In the genomic region with DNA sequence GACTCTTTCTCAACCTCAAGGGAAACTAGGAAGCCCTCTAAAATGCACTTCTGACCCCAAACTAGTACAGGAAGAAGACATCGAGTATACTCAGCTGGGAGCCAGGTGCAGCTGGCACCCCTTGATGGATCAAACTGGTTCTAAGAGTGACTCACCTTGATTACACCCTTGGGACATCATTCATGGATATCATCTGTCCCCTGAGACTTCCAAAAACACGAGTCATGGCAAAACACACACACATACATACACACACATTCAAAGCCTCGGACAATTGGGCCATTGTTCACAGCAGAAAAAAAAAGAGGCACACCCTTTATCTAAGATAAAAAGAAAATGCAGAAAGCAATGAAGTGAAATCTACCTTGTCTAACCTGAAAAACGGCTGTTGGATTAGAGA, we compare ENCODE assay signal across 24 mouse cellular contexts.
DNase-seq lines count a peak whose midpoint lies in the region; ATAC-seq and TF ChIP-seq lines count a peak whose summit lies in the region.
"Had no signal": no experiment of that assay in that cellular context is flagged by ENCODE, and none has a peak within 500 bp of the region (broad histone marks: within the 10 kb centered on the region; RNA-seq: fewer than 3 reads in every experiment).

No protein-coding gene starts in this region.

- no peak overlapping the region for H3K4me2 ChIP-seq in intestine, postnatal 0 days (replicated peaks; ENCODE audit: low read depth)
- no peak overlapping the region for H3K4me2 ChIP-seq in intestine, embryonic 15.5 days (replicated peaks)
- H3K4me2 ChIP-seq in stomach, embryonic 15.5 days: no peak overlapping the region
- H3K4me2 ChIP-seq in forebrain, embryonic 16.5 days (ENCODE audit: low read length): no peak overlapping the region
- H3K4me2 ChIP-seq in hindbrain, embryonic 14.5 days (replicated peaks): no peak overlapping the region
- H3K4me2 ChIP-seq: embryonic facial prominence, embryonic 12.5 days; forebrain, embryonic 15.5 days; heart, embryonic 15.5 days; hindbrain, embryonic 13.5 days had no signal

- no peaks in the 10 kb centered on the region for H3K9me3 ChIP-seq in intestine, postnatal 0 days (ENCODE audit: control insufficient read depth)
- no peaks in the 10 kb centered on the region for H3K9me3 ChIP-seq in intestine, embryonic 15.5 days
- H3K9me3 ChIP-seq in stomach, embryonic 15.5 days: no peaks in the 10 kb centered on the region
- no peaks in the 10 kb centered on the region for H3K9me3 ChIP-seq in forebrain, embryonic 16.5 days (ENCODE audit: control insufficient read depth, low read length)
- H3K9me3 ChIP-seq in hindbrain, embryonic 14.5 days (ENCODE audit: control insufficient read depth, low read length): no peaks in the 10 kb centered on the region
- H3K9me3 ChIP-seq: embryonic facial prominence, embryonic 12.5 days; forebrain, embryonic 15.5 days; heart, embryonic 10.5 days; heart, embryonic 15.5 days; hindbrain, embryonic 13.5 days had no signal

- no peak for TF ChIP-seq CTCF in intestine, postnatal 0 days (IDR thresholded peaks at IDR 0.05; ENCODE audit: low read depth)

- no peak overlapping the region for H3K4me3 ChIP-seq in intestine, postnatal 0 days (ENCODE audit: low read depth, low read length)
- no peak overlapping the region for H3K4me3 ChIP-seq in intestine, embryonic 15.5 days (replicated peaks)
- H3K4me3 ChIP-seq in stomach, embryonic 15.5 days (replicated peaks): no peak overlapping the region
- H3K4me3 ChIP-seq in forebrain, embryonic 16.5 days (replicated peaks; ENCODE audit: low read length): no peak overlapping the region
- no peak overlapping the region for H3K4me3 ChIP-seq in hindbrain, embryonic 14.5 days (replicated peaks; ENCODE audit: low read length)
- H3K4me3 ChIP-seq: embryonic facial prominence, embryonic 12.5 days; erythroblast, embryonic 14.5 days; forebrain, embryonic 15.5 days; heart, embryonic 10.5 days; heart, embryonic 15.5 days; hindbrain, embryonic 13.5 days had no signal

- 34% methylated on average over 4 of the region's 4 CpGs for WGBS in intestine, postnatal 0 days
- WGBS in intestine, embryonic 15.5 days: 53% methylated on average over 4 of the region's 4 CpGs
- WGBS in stomach, embryonic 15.5 days: 56% methylated on average over 4 of the region's 4 CpGs
- WGBS in forebrain, embryonic 16.5 days: 71% methylated on average over 4 of the region's 4 CpGs
- 67% methylated on average over 4 of the region's 4 CpGs for WGBS in hindbrain, embryonic 14.5 days

- H3K9ac ChIP-seq in intestine, postnatal 0 days (ENCODE audit: low read depth, low read length): no peak overlapping the region
- no peak overlapping the region for H3K9ac ChIP-seq in intestine, embryonic 15.5 days
- H3K9ac ChIP-seq in stomach, embryonic 15.5 days: no peak overlapping the region
- no peak overlapping the region for H3K9ac ChIP-seq in forebrain, embryonic 16.5 days (replicated peaks; ENCODE audit: low read depth, low read length)
- H3K9ac ChIP-seq in hindbrain, embryonic 14.5 days: no peak overlapping the region
- H3K9ac ChIP-seq: embryonic facial prominence, embryonic 12.5 days; forebrain, embryonic 15.5 days; heart, embryonic 15.5 days; hindbrain, embryonic 13.5 days had no signal

- H3K27ac ChIP-seq in intestine, postnatal 0 days (ENCODE audit: low read depth, low read length): no peak overlapping the region
- no peak overlapping the region for H3K27ac ChIP-seq in intestine, embryonic 15.5 days
- no peak overlapping the region; the same call in 1 of the 2 replicates for H3K27ac ChIP-seq in stomach, embryonic 15.5 days
- no peak overlapping the region for H3K27ac ChIP-seq in forebrain, embryonic 16.5 days (ENCODE audit: low read length)
- no peak overlapping the region for H3K27ac ChIP-seq in hindbrain, embryonic 14.5 days
- H3K27ac ChIP-seq: embryonic facial prominence, embryonic 12.5 days; forebrain, embryonic 15.5 days; heart, embryonic 10.5 days; heart, embryonic 15.5 days; hindbrain, embryonic 13.5 days had no signal

- ATAC-seq in intestine, postnatal 0 days: peak; percentile 53; the same call in 1 of the 2 replicates
- ATAC-seq in intestine, embryonic 15.5 days: no peak
- peak; percentile 18; the same call in 1 of the 2 replicates for ATAC-seq in stomach, embryonic 15.5 days (ENCODE audit: insufficient read depth, low FRiP score, low read depth)
- no peak for ATAC-seq in forebrain, embryonic 16.5 days
- ATAC-seq in hindbrain, embryonic 14.5 days (ENCODE audit: low FRiP score): no peak
- ATAC-seq: forebrain, embryonic 15.5 days had no signal

- no peaks in the 10 kb centered on the region for H3K36me3 ChIP-seq in intestine, postnatal 0 days (ENCODE audit: control insufficient read depth, insufficient read depth)
- H3K36me3 ChIP-seq in intestine, embryonic 15.5 days: no peaks in the 10 kb centered on the region
- no peaks in the 10 kb centered on the region for H3K36me3 ChIP-seq in stomach, embryonic 15.5 days
- no peaks in the 10 kb centered on the region for H3K36me3 ChIP-seq in forebrain, embryonic 16.5 days (ENCODE audit: control insufficient read depth, insufficient read depth)
- H3K36me3 ChIP-seq in hindbrain, embryonic 14.5 days (replicated peaks; ENCODE audit: control insufficient read depth, insufficient read depth): no peaks in the 10 kb centered on the region
- H3K36me3 ChIP-seq: embryonic facial prominence, embryonic 12.5 days; forebrain, embryonic 15.5 days; heart, embryonic 10.5 days; heart, embryonic 15.5 days; hindbrain, embryonic 13.5 days had no signal

- no peaks in the 10 kb centered on the region for H3K4me1 ChIP-seq in intestine, postnatal 0 days (replicated peaks; ENCODE audit: control insufficient read depth, insufficient read depth, low read length)
- H3K4me1 ChIP-seq in intestine, embryonic 15.5 days (replicated peaks): no peaks in the 10 kb centered on the region
- H3K4me1 ChIP-seq in stomach, embryonic 15.5 days: no peaks in the 10 kb centered on the region
- H3K4me1 ChIP-seq in forebrain, embryonic 16.5 days (replicated peaks; ENCODE audit: control insufficient read depth, insufficient read depth, low read length): no peaks in the 10 kb centered on the region
- H3K4me1 ChIP-seq in hindbrain, embryonic 14.5 days (replicated peaks; ENCODE audit: control insufficient read depth, insufficient read depth, low read length): no peaks in the 10 kb centered on the region
- H3K4me1 ChIP-seq: forebrain, embryonic 15.5 days; hindbrain, embryonic 13.5 days had no signal

- DNase-seq in 3T3-L1 (ENCODE audit: low read depth, low spot score) (peak; percentile 91), NIH3T3 (ENCODE audit: low read depth) (peak; percentile 78)
- DNase-seq in hindbrain, embryonic 14.5 days (ENCODE audit: low spot score): no peak
- DNase-seq in thymus, postnatal 0 days (ENCODE audit: low spot score): no peak
- DNase-seq: adrenal gland, adult 8-10 months; adrenal gland, postnatal 36 days; B cell, adult 2 months; cerebellum, adult 2 months; cerebellum, postnatal 10 days; embryo, embryonic 11 days; gastrocnemius, postnatal 10 days; heart, adult 18-20 months; heart, postnatal 14 days; kidney, adult 18-20 months had no signal

- 0 out of 2 replicates have a peak, but pooled peaks cover 11% of the 10 kb centered on the region for H3K27me3 ChIP-seq in intestine, postnatal 0 days (replicated peaks; ENCODE audit: control insufficient read depth, insufficient read depth, low read length)
- peaks cover 5% of the 10 kb centered on the region; the same call in 1 of the 2 replicates for H3K27me3 ChIP-seq in intestine, embryonic 15.5 days (replicated peaks)
- H3K27me3 ChIP-seq in stomach, embryonic 15.5 days (replicated peaks): no peaks in the 10 kb centered on the region; the same call in 1 of the 2 replicates
- no peaks in the 10 kb centered on the region for H3K27me3 ChIP-seq in forebrain, embryonic 16.5 days (replicated peaks; ENCODE audit: control insufficient read depth, insufficient read depth, low read length)
- no peaks in the 10 kb centered on the region for H3K27me3 ChIP-seq in hindbrain, embryonic 14.5 days (ENCODE audit: control insufficient read depth, insufficient read depth, low read length)
- H3K27me3 ChIP-seq: embryonic facial prominence, embryonic 12.5 days; forebrain, embryonic 15.5 days; hindbrain, embryonic 13.5 days had no signal

Comparison
In these comparisons a context has a peak if more than half of its experiments do, and no peak if none do; other contexts are left out.
1. ATAC-seq: peak in intestine, postnatal 0 days (single experiment) and stomach, embryonic 15.5 days (single experiment); none in intestine, embryonic 15.5 days (single experiment), forebrain, embryonic 16.5 days (single experiment) and hindbrain, embryonic 14.5 days (single experiment).
2. DNase-seq: peak in 3T3-L1 (single experiment) and NIH3T3 (single experiment); none in hindbrain, embryonic 14.5 days (single experiment) and thymus, postnatal 0 days (single experiment).